Mouse (Mus musculus) kidney, embryonic 16.5 days (tissue): Measurements from ENCODE around the gene Mylpf. TPM values are rescaled to one million over a fixed set of nuclear protein-coding genes. Genes with fewer than 3 reads are reported as not detected.

Experiments used
- ATAC-seq: fragments of 200-750 bp; cut with Nextera tagmentation; 2 replicates; pipeline ENCODE4 v1.8.0; 2017; ENCODE audit warnings: moderate TSS enrichment; ENCODE audit not compliant: low FRiP score, low TSS enrichment
- H3K27ac ChIP-seq: fragments of 300-500 bp; sonication (generic); 2 replicates; pipeline ENCODE4 v1.5.1; 2014; ENCODE audit warnings: low read length
- H3K27me3 ChIP-seq: fragments of 300-500 bp; sonication (generic); 2 replicates; pipeline ENCODE4 v1.6.1; 2014; ENCODE audit warnings: low read length, control low read depth, mixed read lengths; ENCODE audit not compliant: insufficient read depth
- H3K36me3 ChIP-seq: fragments of 300-500 bp; sonication (generic); 2 replicates; pipeline ENCODE4 v1.6.1; 2014; ENCODE audit warnings: low read length, control low read depth, mixed read lengths; ENCODE audit not compliant: insufficient read depth
- H3K4me1 ChIP-seq: fragments of 300-500 bp; sonication (generic); 2 replicates; pipeline ENCODE4 v1.6.1; 2014; ENCODE audit warnings: low read length, control low read depth, mixed read lengths; ENCODE audit not compliant: insufficient read depth
- H3K4me2 ChIP-seq: fragments of 300-500 bp; sonication (generic); replicated peaks from 2 replicates; pipeline ENCODE4 v1.6.1; 2014; ENCODE audit warnings: low read depth, low read length
- H3K4me3 ChIP-seq: fragments of 300-500 bp; sonication (generic); 2 replicates; pipeline ENCODE4 v1.5.1; 2014; ENCODE audit warnings: mild to moderate bottlenecking, low read length
- H3K9ac ChIP-seq: fragments of 300-500 bp; sonication (generic); replicated peaks from 2 replicates; pipeline ENCODE4 v1.6.1; 2014; ENCODE audit warnings: low read length
- H3K9me3 ChIP-seq: fragments of 300-500 bp; sonication (generic); 2 replicates; pipeline ENCODE4 v1.6.1; 2016; ENCODE audit warnings: low read length, control low read depth
- WGBS: fragments of 180-500 bp; shearing (Covaris S2); extraction: QIAGEN DNeasy Blood & Tissue Kit; methylation state at CpG from one replicate; pipeline ENCODE4 v1.1.7; 2014; 5-methylcytosine and 5-hydroxymethylcytosine counted together
- polyA plus RNA-seq: library from polyadenylated mRNA; unstranded; fragments of >200 nt; fragmentation: Nextera tagmentation; extraction: Ambion mirVana; gene quantifications from 2 replicates; pipeline ENCODE4 v1.2.1, GENCODE M21; 2015

The Mylpf gene
- polyA plus RNA-seq, 1 experiment from 2014 or later = 26.7 TPM

- no peak overlapping the region for H3K27ac ChIP-seq
- 45% methylated on average over 7 of the region's 7 CpGs for WGBS
- H3K9me3 ChIP-seq = no peaks in the 10 kb centered on the region
- no peaks in the 10 kb centered on the region for H3K27me3 ChIP-seq
- no peak overlapping the region for H3K9ac ChIP-seq
- no peak overlapping the region for H3K4me2 ChIP-seq
- H3K36me3 ChIP-seq = no peaks in the 10 kb centered on the region
- ATAC-seq = no peak
- peaks cover 6% of the 10 kb centered on the region for H3K4me1 ChIP-seq
- H3K4me3 ChIP-seq = no peak overlapping the region
Observed at GRCm38 (mm10) chr7:127213485-127213884, 4.8 kb downstream of the Mylpf start.

- Histone ChIP-seq H3K36me3 (no peaks in the 10 kb centered on the region), H3K4me3 (0 out of 2 replicates have a peak overlapping the region, but pooled peaks have one; percentile 42), H3K9me3 (no peaks in the 10 kb centered on the region), H3K27ac (no peak overlapping the region), H3K27me3 (no peaks in the 10 kb centered on the region), H3K4me1 (peaks cover 6% of the 10 kb centered on the region), H3K4me2 (peak overlapping the region; percentile 62), H3K9ac (peak overlapping the region; percentile 69; the same call in 1 of the 2 replicates)
- ATAC-seq = no peak
- 56% methylated on average over 12 of the region's 12 CpGs for WGBS
Observed at GRCm38 (mm10) chr7:127213930-127214329, 5.2 kb downstream of the Mylpf start.

DNA sequence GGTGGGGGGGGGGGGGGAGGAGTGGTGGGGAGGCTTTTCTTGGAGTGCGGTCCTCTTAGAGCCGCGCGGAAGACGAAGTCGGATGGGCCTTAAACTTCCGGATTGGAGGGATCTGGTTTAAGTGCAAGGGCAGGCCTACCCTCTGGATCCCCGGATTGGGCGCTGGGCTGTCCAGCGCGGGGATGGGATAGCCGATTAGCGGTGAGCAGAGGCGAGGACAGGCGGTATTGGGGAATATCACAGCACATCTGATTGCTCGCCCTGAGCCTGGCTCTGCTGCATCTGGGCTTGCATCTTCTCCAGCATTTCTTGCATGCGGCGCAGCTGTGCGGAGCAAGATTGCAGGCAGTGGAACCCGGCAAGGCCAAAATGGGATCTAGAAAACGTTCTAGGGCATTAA, 5.8 kb downstream of the Mylpf start:
- WGBS = 31% methylated on average over 21 of the region's 21 CpGs
- Histone ChIP-seq H3K9ac (peak overlapping the region; percentile 69), H3K27ac (no peak overlapping the region), H3K36me3 (no peaks in the 10 kb centered on the region), H3K9me3 (no peaks in the 10 kb centered on the region), H3K4me3 (peak overlapping the region; percentile 42), H3K27me3 (no peaks in the 10 kb centered on the region), H3K4me1 (peaks cover 6% of the 10 kb centered on the region), H3K4me2 (peak overlapping the region; percentile 62)
- no peak for ATAC-seq

DNA sequence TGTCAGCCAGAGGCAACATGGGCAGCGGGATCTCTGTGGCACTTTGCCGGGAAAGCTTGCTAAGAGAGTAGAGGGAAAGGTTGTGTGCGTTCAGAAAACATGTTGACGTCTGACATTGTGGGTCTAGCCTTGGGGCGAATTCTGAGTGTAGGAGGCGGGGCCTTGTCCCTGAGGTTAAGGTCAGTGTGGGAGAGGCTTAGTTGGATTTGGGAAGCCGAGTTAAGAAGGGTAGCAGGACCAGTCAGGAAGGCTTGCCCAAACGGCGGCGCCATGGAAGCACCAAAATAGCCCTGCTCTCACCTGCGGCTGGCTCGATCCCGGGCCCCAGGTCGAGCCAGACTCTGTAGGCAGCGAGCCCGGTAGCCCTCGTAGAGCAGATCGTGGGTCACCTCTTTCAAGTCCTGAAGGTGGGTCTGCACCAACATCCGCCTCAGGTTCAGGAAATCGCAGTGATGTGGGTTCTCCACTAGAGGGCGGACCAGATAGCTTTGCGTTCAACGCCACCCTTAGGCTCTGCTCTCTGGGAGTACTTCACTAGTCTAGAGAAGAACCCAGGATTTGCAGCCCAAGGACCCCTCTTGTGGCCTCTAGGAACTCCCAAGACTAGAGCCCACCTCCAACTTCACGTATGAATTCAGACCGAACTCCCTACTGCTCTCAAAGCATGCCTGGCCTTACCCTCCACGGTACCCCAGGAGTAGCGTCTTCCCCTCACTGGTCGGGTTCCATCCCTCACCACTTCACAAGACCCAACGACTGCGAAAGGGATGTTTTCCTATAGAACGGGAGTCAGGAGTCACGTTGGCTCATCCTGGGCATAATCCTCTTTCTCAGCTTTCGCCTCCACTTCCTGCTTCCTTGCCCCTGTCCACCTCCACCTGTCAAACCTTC, 6.5 kb downstream of the Mylpf start:
- H3K4me3 ChIP-seq = peak overlapping the region; percentile 42
- H3K4me2 ChIP-seq = peak overlapping the region; percentile 62
- peak overlapping the region; percentile 69 for H3K9ac ChIP-seq
- ATAC-seq = peak; percentile 39
- no peaks in the 10 kb centered on the region for H3K9me3 ChIP-seq
- peaks cover 6% of the 10 kb centered on the region for H3K4me1 ChIP-seq
- H3K27ac ChIP-seq = no peak overlapping the region
- 20% methylated on average over 33 of the region's 33 CpGs for WGBS
- H3K36me3 ChIP-seq = no peaks in the 10 kb centered on the region
- H3K27me3 ChIP-seq = no peaks in the 10 kb centered on the region

GRCm38 (mm10) chr7:127216307-127216706, 7.6 kb downstream of the Mylpf start:
- Histone ChIP-seq H3K4me2 (no peak overlapping the region), H3K4me1 (peaks cover 6% of the 10 kb centered on the region), H3K27me3 (no peaks in the 10 kb centered on the region), H3K27ac (no peak overlapping the region), H3K36me3 (no peaks in the 10 kb centered on the region), H3K9me3 (no peaks in the 10 kb centered on the region), H3K4me3 (no peak overlapping the region), H3K9ac (no peak overlapping the region)
- 85% methylated on average over 5 of the region's 5 CpGs for WGBS
- no peak for ATAC-seq

GRCm38 (mm10) chr7:127217475-127217874, 8.8 kb downstream of the Mylpf start:
- peaks cover 6% of the 10 kb centered on the region for H3K4me1 ChIP-seq
- H3K4me3 ChIP-seq = no peak overlapping the region
- no peaks in the 10 kb centered on the region for H3K27me3 ChIP-seq
- no peak overlapping the region for H3K9ac ChIP-seq
- H3K9me3 ChIP-seq = no peaks in the 10 kb centered on the region
- no peak overlapping the region for H3K4me2 ChIP-seq
- WGBS = 92% methylated on average over 6 of the region's 6 CpGs
- no peak for ATAC-seq
- no peaks in the 10 kb centered on the region for H3K36me3 ChIP-seq
- H3K27ac ChIP-seq = no peak overlapping the region

- Histone ChIP-seq H3K4me3 (no peak overlapping the region), H3K27me3 (no peaks in the 10 kb centered on the region), H3K36me3 (no peaks in the 10 kb centered on the region), H3K27ac (no peak overlapping the region), H3K4me1 (peaks cover 6% of the 10 kb centered on the region), H3K4me2 (no peak overlapping the region), H3K9me3 (no peaks in the 10 kb centered on the region), H3K9ac (no peak overlapping the region)
- WGBS = 79% methylated on average over 10 of the region's 10 CpGs
- ATAC-seq = no peak
Observed at GRCm38 (mm10) chr7:127217901-127218642, 9.4 kb downstream of the Mylpf start.

DNA sequence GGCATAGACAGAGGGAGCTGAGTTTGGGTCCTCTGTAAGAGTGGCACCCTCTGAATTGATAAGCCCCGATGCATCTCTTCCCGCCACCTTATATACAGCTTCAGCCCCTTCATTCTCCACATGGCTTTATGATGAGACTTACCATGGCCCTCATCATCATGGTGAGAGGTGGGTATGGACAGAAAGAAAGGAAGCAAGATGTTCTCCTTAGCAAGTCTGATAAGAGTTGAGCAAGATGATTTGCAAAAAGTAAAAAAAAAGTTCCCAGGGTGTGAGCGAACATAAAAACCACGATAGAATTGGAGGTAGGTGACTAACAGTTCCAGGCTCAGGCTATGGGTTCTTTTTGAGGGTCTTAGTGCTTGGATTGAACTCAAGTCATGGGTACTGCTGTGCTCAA, 10.0 kb downstream of the Mylpf start:
- Histone ChIP-seq H3K4me2 (no peak overlapping the region), H3K9me3 (no peaks in the 10 kb centered on the region), H3K4me1 (peaks cover 6% of the 10 kb centered on the region), H3K27me3 (no peaks in the 10 kb centered on the region), H3K9ac (no peak overlapping the region), H3K36me3 (no peaks in the 10 kb centered on the region), H3K4me3 (no peak overlapping the region), H3K27ac (no peak overlapping the region)
- no peak for ATAC-seq
- 86% methylated on average over 4 of the region's 4 CpGs for WGBS

DNA sequence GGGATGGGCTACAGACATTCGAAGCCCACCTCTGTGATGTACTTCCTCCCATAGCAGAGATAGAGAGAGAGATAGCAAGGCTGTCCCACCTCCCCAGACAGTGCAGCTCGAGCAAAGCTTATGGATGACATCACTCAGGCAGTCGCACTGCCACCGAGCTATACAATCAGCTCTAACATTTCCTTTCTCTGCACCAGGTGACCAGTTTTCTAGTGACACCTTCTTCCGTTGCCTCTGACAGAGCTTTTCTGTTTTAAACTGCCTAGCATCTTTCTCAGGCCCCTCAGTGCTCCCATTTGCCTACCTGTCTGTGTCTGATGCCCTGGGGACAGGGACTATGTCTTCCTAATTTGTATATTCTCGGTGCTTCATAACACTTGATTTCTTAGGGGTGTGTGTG, 11.8 kb downstream of the Mylpf start:
- ATAC-seq = no peak
- H3K27ac ChIP-seq = no peak overlapping the region
- WGBS = 84% methylated on average over 6 of the region's 6 CpGs

DNA sequence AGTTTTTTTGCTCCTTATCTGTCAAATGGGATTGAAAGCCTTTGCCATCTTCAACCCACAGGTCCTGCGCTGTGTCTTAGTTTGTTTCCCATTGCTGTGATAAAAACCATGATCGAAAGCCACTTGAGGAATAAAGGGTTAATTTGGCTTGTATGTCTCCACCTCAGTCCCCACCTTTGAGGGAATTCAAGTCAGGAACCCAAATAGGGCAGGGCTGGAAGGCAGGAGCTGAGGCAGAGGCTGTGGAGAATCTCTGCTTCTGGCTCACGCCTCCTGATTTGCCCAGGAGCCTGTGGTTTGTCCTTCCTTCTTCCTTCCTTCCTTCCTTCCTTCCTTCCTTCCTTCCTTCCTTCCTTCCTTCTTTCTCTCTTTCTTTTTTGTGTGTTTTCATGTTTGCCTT, 14.4 kb downstream of the Mylpf start:
- Histone ChIP-seq H3K9ac (no peak overlapping the region), H3K9me3 (no peaks in the 10 kb centered on the region), H3K4me2 (no peak overlapping the region), H3K4me1 (no peaks in the 10 kb centered on the region), H3K36me3 (no peaks in the 10 kb centered on the region), H3K27ac (no peak overlapping the region), H3K27me3 (no peaks in the 10 kb centered on the region), H3K4me3 (no peak overlapping the region)
- no peak for ATAC-seq
- WGBS = 94% methylated on average over 3 of the region's 3 CpGs

More for the DNA sequence above, 11.8 kb downstream of the Mylpf start:
- no peaks in the 10 kb centered on the region for H3K36me3 ChIP-seq
- H3K4me3 ChIP-seq = no peak overlapping the region
- no peak overlapping the region for H3K9ac ChIP-seq
- H3K27me3 ChIP-seq = no peaks in the 10 kb centered on the region
- H3K9me3 ChIP-seq = no peaks in the 10 kb centered on the region
- no peaks in the 10 kb centered on the region for H3K4me1 ChIP-seq
- H3K4me2 ChIP-seq = no peak overlapping the region
